In genomic region chr11:120703696-120704454, GRCm38 (mm10) we compare ENCODE assay signal across 10 mouse cellular contexts. TPM values are rescaled to one million over a fixed set of nuclear protein-coding genes. Genes with fewer than 3 reads are reported as not detected.
DNase-seq lines count a peak whose midpoint lies in the region; ATAC-seq and TF ChIP-seq lines count a peak whose summit lies in the region.
"Had no signal": no experiment of that assay in that cellular context is flagged by ENCODE, and none has a peak within 500 bp of the region (broad histone marks: within the 10 kb centered on the region; RNA-seq: fewer than 3 reads in every experiment).

No protein-coding gene starts in this region.

- no peaks in the 10 kb centered on the region for H3K27me3 ChIP-seq in heart, embryonic 13.5 days (replicated peaks)
- no peaks in the 10 kb centered on the region for H3K27me3 ChIP-seq in C2C12 (ENCODE audit: control insufficient read depth, insufficient read depth, insufficient read length)
- H3K27me3 ChIP-seq in embryonic facial prominence, embryonic 10.5 days (replicated peaks; ENCODE audit: low read depth, poor library complexity, severe bottlenecking) = 0 out of 2 replicates have a peak, but pooled peaks cover 4% of the 10 kb centered on the region
- no peaks in the 10 kb centered on the region for H3K27me3 ChIP-seq in limb, embryonic 15.5 days
- H3K27me3 ChIP-seq: Patski had no signal

- ATAC-seq in heart, embryonic 13.5 days (ENCODE audit: extremely low read depth, insufficient number of reproducible peaks, low FRiP score, low TSS enrichment) = no peak
- peak; percentile 32; the same call in 1 of the 2 replicates for ATAC-seq in limb, embryonic 15.5 days (ENCODE audit: insufficient number of reproducible peaks, low FRiP score, low TSS enrichment, low read depth)
- ATAC-seq: Patski had no signal

- TF ChIP-seq CTCF in C2C12 (IDR thresholded peaks at IDR 0.05; ENCODE audit: control insufficient read depth, insufficient read depth, insufficient read length) = peak; percentile 39

- no peak for DNase-seq in heart, postnatal 25 days (ENCODE audit: low spot score)
- peak; percentile 55 for DNase-seq in embryonic facial prominence, embryonic 10.5 days (ENCODE audit: low spot score)
- no peak for DNase-seq in retina, embryonic 14.5 days (ENCODE audit: low spot score)
- no peak for DNase-seq in urinary bladder, postnatal 25 days (ENCODE audit: low spot score)
- DNase-seq in layer of hippocampus, adult 9-10 months (ENCODE audit: low spot score) = no peak
- DNase-seq: cerebellum, postnatal 14 days had no signal

- H3K27ac ChIP-seq in heart, embryonic 13.5 days (replicated peaks) = peak overlapping the region; percentile 89
- H3K27ac ChIP-seq in embryonic facial prominence, embryonic 10.5 days (replicated peaks) = peak overlapping the region; percentile 87
- peak overlapping the region; percentile 39 for H3K27ac ChIP-seq in limb, embryonic 15.5 days

- H3K4me3 ChIP-seq in heart, embryonic 13.5 days = 0 out of 2 replicates have a peak overlapping the region, but pooled peaks have one; percentile 3
- H3K4me3 ChIP-seq in C2C12 (ENCODE audit: insufficient read depth, poor library complexity, severe bottlenecking) = no peak overlapping the region
- H3K4me3 ChIP-seq in embryonic facial prominence, embryonic 10.5 days = peak overlapping the region; percentile 34
- H3K4me3 ChIP-seq in limb, embryonic 15.5 days = no peak overlapping the region

- no peaks in the 10 kb centered on the region for H3K9me3 ChIP-seq in heart, embryonic 13.5 days
- H3K9me3 ChIP-seq in embryonic facial prominence, embryonic 10.5 days = no peaks in the 10 kb centered on the region
- no peaks in the 10 kb centered on the region for H3K9me3 ChIP-seq in limb, embryonic 15.5 days

- peaks cover 55% of the 10 kb centered on the region for H3K4me1 ChIP-seq in heart, embryonic 13.5 days
- peaks cover 75% of the 10 kb centered on the region for H3K4me1 ChIP-seq in embryonic facial prominence, embryonic 10.5 days
- peaks cover 56% of the 10 kb centered on the region for H3K4me1 ChIP-seq in limb, embryonic 15.5 days

- H3ac ChIP-seq in C2C12 (ENCODE audit: control insufficient read depth, insufficient read length, low read depth) = peak overlapping the region; percentile 22

- H3K79me2 ChIP-seq in C2C12 (ENCODE audit: control insufficient read depth, insufficient read depth) = peaks cover 25% of the 10 kb centered on the region

- peaks cover 5% of the 10 kb centered on the region for H3K79me3 ChIP-seq in C2C12 (ENCODE audit: low read depth)

- WGBS in heart, embryonic 13.5 days = 46% methylated on average over 15 of the region's 15 CpGs
- 33% methylated on average over 15 of the region's 15 CpGs for WGBS in embryonic facial prominence, embryonic 10.5 days
- WGBS in limb, embryonic 15.5 days = 30% methylated on average over 15 of the region's 15 CpGs

- peak overlapping the region; percentile 71 for H3K9ac ChIP-seq in heart, embryonic 13.5 days
- 0 out of 2 replicates have a peak overlapping the region, but pooled peaks have one; percentile 0 for H3K9ac ChIP-seq in limb, embryonic 15.5 days

- intact Hi-C loops in heart, postnatal 25 days (cut with DNase I) = no loop called here

- H3K36me3 ChIP-seq in heart, embryonic 13.5 days = peaks cover 38% of the 10 kb centered on the region
- peaks cover 36% of the 10 kb centered on the region for H3K36me3 ChIP-seq in C2C12 (ENCODE audit: control insufficient read depth, insufficient read depth)
- peaks cover 60% of the 10 kb centered on the region for H3K36me3 ChIP-seq in embryonic facial prominence, embryonic 10.5 days (replicated peaks)
- peaks cover 31% of the 10 kb centered on the region for H3K36me3 ChIP-seq in limb, embryonic 15.5 days

- peak overlapping the region; percentile 48 for H3K4me2 ChIP-seq in heart, embryonic 13.5 days
- no peak overlapping the region for H3K4me2 ChIP-seq in limb, embryonic 15.5 days

TF ChIP-seq in C2C12, 6 proteins besides CTCF, POLR2A, EP300 and RAD21:
- TF ChIP-seq CEBPB (IDR thresholded peaks at IDR 0.05; ENCODE audit: low read depth) (no peak), MAX (IDR thresholded peaks at IDR 0.05) (no peak), FOSL1 (IDR thresholded peaks at IDR 0.05; ENCODE audit: insufficient read depth, low read length, poor library complexity, severe bottlenecking) (peak; percentile 2), MYOG (IDR thresholded peaks at IDR 0.05; ENCODE audit: control insufficient read depth, extremely low read depth, insufficient read length) (no peak), USF1 (IDR thresholded peaks at IDR 0.05; ENCODE audit: low read depth) (no peak), MYOD1 (IDR thresholded peaks at IDR 0.05; ENCODE audit: control insufficient read depth, insufficient read length, low read depth) (no peak)

RNA-seq across cellular contexts. Expression of gene Cenpx, which starts 9.7 kb away (rescaled TPM):
- polyA plus RNA-seq in heart, embryonic 13.5 days (2015; fragmentation: Nextera tagmentation; extraction: Ambion mirVana) = 120 and 122 TPM in 2 replicates
- 10 to 100 TPM; 31.2 to 35.7 TPM for total RNA-seq in heart, postnatal 25 days (2021)
- 57.6 TPM for polyA plus RNA-seq in C2C12 (2012; fragmentation: generic; extraction: Trizol)
- polyA plus RNA-seq in embryonic facial prominence, embryonic 10.5 days (2016; fragmentation: Nextera tagmentation; extraction: Ambion mirVana) = 119 and 124 TPM in 2 replicates
- polyA plus RNA-seq in limb, embryonic 15.5 days (2015; fragmentation: Nextera tagmentation; extraction: Ambion mirVana) = 156 and 166 TPM in 2 replicates

RNA-seq across cellular contexts. Expression of gene Lrrc45, which starts 9.8 kb away (rescaled TPM):
- 27.8 and 28.1 TPM in 2 replicates for polyA plus RNA-seq in heart, embryonic 13.5 days (2015; fragmentation: Nextera tagmentation; extraction: Ambion mirVana)
- 1 to 10 TPM; 5.6 to 6.2 TPM for total RNA-seq in heart, postnatal 25 days (2021)
- 13.5 TPM for polyA plus RNA-seq in C2C12 (2012; fragmentation: generic; extraction: Trizol)
- polyA plus RNA-seq in embryonic facial prominence, embryonic 10.5 days (2016; fragmentation: Nextera tagmentation; extraction: Ambion mirVana) = 56.8 and 58.9 TPM in 2 replicates
- polyA plus RNA-seq in limb, embryonic 15.5 days (2015; fragmentation: Nextera tagmentation; extraction: Ambion mirVana) = 63.7 and 65.9 TPM in 2 replicates

RNA-seq across cellular contexts. Expression of gene Rac3, which starts 17.4 kb away (rescaled TPM):
- 6.4 and 9.8 TPM in 2 replicates for polyA plus RNA-seq in heart, embryonic 13.5 days (2015; fragmentation: Nextera tagmentation; extraction: Ambion mirVana)
- total RNA-seq in heart, postnatal 25 days (2021) = 1 to 10 TPM; 1.2 to 1.8 TPM
- polyA plus RNA-seq in C2C12 (2012; fragmentation: generic; extraction: Trizol) = 2.5 TPM
- polyA plus RNA-seq in embryonic facial prominence, embryonic 10.5 days (2016; fragmentation: Nextera tagmentation; extraction: Ambion mirVana) = 27.2 and 31.2 TPM in 2 replicates
- polyA plus RNA-seq in limb, embryonic 15.5 days (2015; fragmentation: Nextera tagmentation; extraction: Ambion mirVana) = 44.4 and 56.4 TPM in 2 replicates

RNA-seq across cellular contexts. Expression of gene Dcxr, which starts 23.2 kb away (rescaled TPM):
- polyA plus RNA-seq in heart, embryonic 13.5 days (2015; fragmentation: Nextera tagmentation; extraction: Ambion mirVana) = 7.5 and 7.6 TPM in 2 replicates
- total RNA-seq in heart, postnatal 25 days (2021) = 1 to 10 TPM; 6.8 to 7.5 TPM
- polyA plus RNA-seq in C2C12 (2012; fragmentation: generic; extraction: Trizol) = 15.4 TPM
- 12.8 and 16.0 TPM in 2 replicates for polyA plus RNA-seq in embryonic facial prominence, embryonic 10.5 days (2016; fragmentation: Nextera tagmentation; extraction: Ambion mirVana)
- polyA plus RNA-seq in limb, embryonic 15.5 days (2015; fragmentation: Nextera tagmentation; extraction: Ambion mirVana) = 18.2 and 20.2 TPM in 2 replicates

RNA-seq across cellular contexts. Expression of gene Cbr2, which starts 28.0 kb away (rescaled TPM):
- 2.1 and 3.8 TPM in 2 replicates for polyA plus RNA-seq in heart, embryonic 13.5 days (2015; fragmentation: Nextera tagmentation; extraction: Ambion mirVana)
- 10 to 100 TPM; 16.7 to 22.1 TPM for total RNA-seq in heart, postnatal 25 days (2021)
- 51.7 TPM for polyA plus RNA-seq in C2C12 (2012; fragmentation: generic; extraction: Trizol)
- 2.6 and 2.9 TPM in 2 replicates for polyA plus RNA-seq in embryonic facial prominence, embryonic 10.5 days (2016; fragmentation: Nextera tagmentation; extraction: Ambion mirVana)
- 12.6 and 16.7 TPM in 2 replicates for polyA plus RNA-seq in limb, embryonic 15.5 days (2015; fragmentation: Nextera tagmentation; extraction: Ambion mirVana)

Comparison
In these comparisons a context has a peak if more than half of its experiments do, and no peak if none do; other contexts are left out.
1. H3K27ac ChIP-seq: peak in every context shown above with its lines; median percentile 89 in heart, embryonic 13.5 days; 87 in embryonic facial prominence, embryonic 10.5 days; 39 in limb, embryonic 15.5 days.
2. H3K4me3 ChIP-seq: peak in heart, embryonic 13.5 days (single experiment) and embryonic facial prominence, embryonic 10.5 days (single experiment); none in C2C12 (single experiment) and limb, embryonic 15.5 days (single experiment).